Mouse (Mus musculus) MEL (cell line): ENCODE measurements at regions not wholly inside any gene's neighbourhood (a gene's known extent, or its start where the extent isn't known, plus 50 kb on each side); places are given as distances from the start of the nearest gene placed in this dataset.

Experiments
- DNase-seq: peaks from one replicate; pipeline ENCODE4 v3.0.0; 2011; ENCODE audit warnings: low read depth, low spot score
- H3K27ac ChIP-seq: 2 replicates; pipeline ENCODE4 v1.5.1; 2012; ENCODE audit warnings: low read depth, mild to moderate bottlenecking, control low read depth, low read length, moderate library complexity; ENCODE audit not compliant: control insufficient read depth
- H3K27me3 ChIP-seq, 2 experiments: fragments of 150-350 bp in 1 of 2; sonication (generic) in 1 of 2; 2 replicates each; pipeline ENCODE4 v1.6.1; 2012; ENCODE audit warnings: low read length in 2 of 2, mild to moderate bottlenecking in 2 of 2, improper control_type of control experiment in 1 of 2, moderate library complexity in 1 of 2; ENCODE audit not compliant: insufficient read depth in 2 of 2, control insufficient read depth in 1 of 2
- H3K36me3 ChIP-seq, 2 experiments: 2 replicates each; pipeline ENCODE4 v1.6.1; 2012 to 2014; ENCODE audit warnings: low read length in 2 of 2, improper control_type of control experiment in 1 of 2, inconsistent platforms in 1 of 2, mild to moderate bottlenecking in 1 of 2; ENCODE audit not compliant: insufficient read depth in 2 of 2, control insufficient read depth in 1 of 2
- H3K4me1 ChIP-seq, 2 experiments: fragments of 150-350 bp in 1 of 2; sonication (generic) in 1 of 2; 2 replicates each; pipeline ENCODE4 v1.6.1; 2012; ENCODE audit warnings: low read length in 2 of 2, improper control_type of control experiment in 1 of 2, mild to moderate bottlenecking in 1 of 2; ENCODE audit not compliant: insufficient read depth in 2 of 2, control insufficient read depth in 1 of 2
- H3K4me3 ChIP-seq, 2 experiments: fragments of 150-350 bp in 1 of 2; sonication (generic) in 1 of 2; 2 replicates each; pipeline ENCODE4 v1.5.1; 2012; ENCODE audit warnings: low read depth in 2 of 2, low read length in 2 of 2, mild to moderate bottlenecking in 2 of 2, moderate library complexity in 2 of 2, control low read depth in 1 of 2, improper control_type of control experiment in 1 of 2; ENCODE audit not compliant: control insufficient read depth in 1 of 2, insufficient read depth in 1 of 2
- H3K79me2 ChIP-seq: 2 replicates; pipeline ENCODE4 v1.6.1; 2012; ENCODE audit warnings: mild to moderate bottlenecking, low read length, moderate library complexity; ENCODE audit not compliant: control insufficient read depth, poor library complexity, insufficient read depth
- H3K9ac ChIP-seq: 2 replicates; pipeline ENCODE4 v1.6.1; 2012; ENCODE audit warnings: low read depth, mild to moderate bottlenecking, control low read depth, low read length, moderate library complexity; ENCODE audit not compliant: control insufficient read depth, poor library complexity, severe bottlenecking
- H3K9me3 ChIP-seq: fragments of 150-350 bp; sonication (generic); replicated peaks from 2 replicates; pipeline ENCODE4 v1.6.1; 2012; ENCODE audit warnings: mild to moderate bottlenecking, low read length, improper control_type of control experiment, moderate library complexity; ENCODE audit not compliant: insufficient read depth
- BHLHE40 ChIP-seq: IDR thresholded peaks from 2 replicates; pipeline ENCODE4 v1.6.1; 2012; ENCODE audit warnings: low read depth, mild to moderate bottlenecking, inconsistent platforms, low read length, improper control_type of control experiment, borderline replicate concordance
- CHD1 ChIP-seq: IDR thresholded peaks from 2 replicates; pipeline ENCODE4 v1.6.1; 2012; ENCODE audit warnings: low read depth, mild to moderate bottlenecking, inconsistent platforms, low read length, improper control_type of control experiment
- CHD2 ChIP-seq: IDR thresholded peaks from 2 replicates; pipeline ENCODE4 v1.6.1; 2011; ENCODE audit warnings: low read length, improper control_type of control experiment
- CTCF ChIP-seq, 3 experiments: IDR thresholded peaks in 2 of 3; conservative IDR thresholded peaks in 1 of 3; 2 replicates each; pipeline ENCODE4 v1.5.1; 2011 to 2012; ENCODE audit warnings: low read length in 3 of 3, low read depth in 2 of 3, mild to moderate bottlenecking in 2 of 3, improper control_type of control experiment in 1 of 3, inconsistent platforms in 1 of 3, mixed read lengths in 1 of 3, moderate library complexity in 1 of 3; ENCODE audit not compliant: control insufficient read depth in 1 of 3, insufficient read depth in 1 of 3, poor library complexity in 1 of 3, severe bottlenecking in 1 of 3
- E2F4 ChIP-seq: IDR thresholded peaks from 2 replicates; pipeline ENCODE4 v1.6.1; 2011; ENCODE audit warnings: low read depth, low read length, improper control_type of control experiment, borderline replicate concordance
- ELF1 ChIP-seq: IDR thresholded peaks from 2 replicates; pipeline ENCODE4 v1.6.1; 2014; ENCODE audit warnings: low read depth, mild to moderate bottlenecking, inconsistent platforms, low read length, improper control_type of control experiment, moderate library complexity
- EP300 ChIP-seq, 2 experiments: IDR thresholded peaks; 2 replicates each; pipeline ENCODE4 v1.6.1; 2011; ENCODE audit warnings: improper control_type of control experiment in 2 of 2, low read length in 2 of 2, low read depth in 1 of 2, mild to moderate bottlenecking in 1 of 2
- ETS1 ChIP-seq: IDR thresholded peaks from 2 replicates; pipeline ENCODE4 v1.6.1; 2012; ENCODE audit warnings: low read depth, mild to moderate bottlenecking, inconsistent platforms, low read length, improper control_type of control experiment, moderate library complexity
- GABPA ChIP-seq: IDR thresholded peaks from 2 replicates; pipeline ENCODE4 v1.6.1; 2012; ENCODE audit warnings: low read depth, mild to moderate bottlenecking, inconsistent platforms, low read length, improper control_type of control experiment, moderate library complexity
- GATA1 ChIP-seq: IDR thresholded peaks from 2 replicates; pipeline ENCODE4 v1.6.1; 2011; ENCODE audit warnings: low read depth, low read length, improper control_type of control experiment
- HCFC1 ChIP-seq: IDR thresholded peaks from 2 replicates; pipeline ENCODE4 v1.6.1; 2012; ENCODE audit warnings: low read depth, mild to moderate bottlenecking, inconsistent platforms, low read length, improper control_type of control experiment, moderate library complexity
- KAT2A ChIP-seq: conservative IDR thresholded peaks from 2 replicates; pipeline ENCODE4 v1.6.1; 2012; ENCODE audit warnings: low read depth, low read length, improper control_type of control experiment, inconsistent platforms
- MAFK ChIP-seq: IDR thresholded peaks from 2 replicates; pipeline ENCODE4 v1.6.1; 2011; ENCODE audit warnings: low read depth, mild to moderate bottlenecking, low read length, improper control_type of control experiment, borderline replicate concordance
- MAX ChIP-seq: IDR thresholded peaks from 2 replicates; pipeline ENCODE4 v1.6.1; 2011; ENCODE audit warnings: low read length, improper control_type of control experiment
- MAZ ChIP-seq: IDR thresholded peaks from 2 replicates; pipeline ENCODE4 v1.6.1; 2012; ENCODE audit warnings: low read depth, mild to moderate bottlenecking, inconsistent platforms, low read length, improper control_type of control experiment
- MEF2A ChIP-seq: IDR thresholded peaks from 2 replicates; pipeline ENCODE4 v1.6.1; 2014; ENCODE audit warnings: low read depth, mild to moderate bottlenecking, inconsistent platforms, low read length, improper control_type of control experiment; ENCODE audit not compliant: poor library complexity, insufficient replicate concordance, severe bottlenecking; ENCODE audit errors: extremely low read depth
- MXI1 ChIP-seq: IDR thresholded peaks from 2 replicates; pipeline ENCODE4 v1.6.1; 2011; ENCODE audit warnings: mild to moderate bottlenecking, low read depth, low read length, improper control_type of control experiment
- MYB ChIP-seq: IDR thresholded peaks from 2 replicates; pipeline ENCODE4 v1.6.1; 2011; ENCODE audit warnings: mild to moderate bottlenecking, low read depth, low read length, improper control_type of control experiment
- MYC ChIP-seq: IDR thresholded peaks from 2 replicates; pipeline ENCODE4 v1.6.1; 2011; ENCODE audit warnings: low read depth, mild to moderate bottlenecking, low read length, improper control_type of control experiment, moderate library complexity
- NELFE ChIP-seq: IDR thresholded peaks from 2 replicates; pipeline ENCODE4 v1.6.1; 2011; ENCODE audit warnings: low read depth, low read length, improper control_type of control experiment
- NRF1 ChIP-seq: IDR thresholded peaks from 2 replicates; pipeline ENCODE4 v1.6.1; 2014; ENCODE audit warnings: low read depth, mild to moderate bottlenecking, inconsistent platforms, low read length, improper control_type of control experiment, moderate library complexity; ENCODE audit not compliant: poor library complexity, insufficient read depth, severe bottlenecking
- POLR2A ChIP-seq, 2 experiments: IDR thresholded peaks; 2 replicates each; pipeline ENCODE4 v1.6.1; 2011 to 2012; ENCODE audit warnings: low read length in 2 of 2, mild to moderate bottlenecking in 2 of 2, control low read depth in 1 of 2, improper control_type of control experiment in 1 of 2, low read depth in 1 of 2, moderate library complexity in 1 of 2; ENCODE audit not compliant: control insufficient read depth in 1 of 2, insufficient read depth in 1 of 2, poor library complexity in 1 of 2
- POLR2AphosphoS5 ChIP-seq: IDR thresholded peaks from 2 replicates; pipeline ENCODE4 v1.6.1; 2012; ENCODE audit warnings: low read depth, borderline replicate concordance, mild to moderate bottlenecking, inconsistent platforms, low read length, moderate library complexity, mixed read lengths
- RAD21 ChIP-seq: IDR thresholded peaks from 2 replicates; pipeline ENCODE4 v1.6.1; 2011; ENCODE audit warnings: mild to moderate bottlenecking, low read depth, low read length, improper control_type of control experiment
- RCOR1 ChIP-seq: IDR thresholded peaks from 2 replicates; pipeline ENCODE4 v1.6.1; 2012; ENCODE audit warnings: low read depth, mild to moderate bottlenecking, inconsistent platforms, low read length, improper control_type of control experiment
- SIN3A ChIP-seq: IDR thresholded peaks from 2 replicates; pipeline ENCODE4 v1.6.1; 2012; ENCODE audit warnings: low read length, improper control_type of control experiment, inconsistent platforms
- SMC3 ChIP-seq: IDR thresholded peaks from 2 replicates; pipeline ENCODE4 v1.6.1; 2011; ENCODE audit warnings: low read depth, low read length, improper control_type of control experiment
- TAL1 ChIP-seq: IDR thresholded peaks from 2 replicates; pipeline ENCODE4 v1.6.1; 2012; ENCODE audit warnings: mild to moderate bottlenecking, inconsistent platforms, low read length, moderate library complexity, mixed read lengths
- TBP ChIP-seq: IDR thresholded peaks from 2 replicates; pipeline ENCODE4 v1.8.0; 2011; ENCODE audit warnings: low read depth, low read length, improper control_type of control experiment
- TCF12 ChIP-seq: IDR thresholded peaks from 2 replicates; pipeline ENCODE4 v1.6.1; 2014; ENCODE audit warnings: low read depth, mild to moderate bottlenecking, inconsistent platforms, low read length, improper control_type of control experiment, moderate library complexity
- UBTF ChIP-seq: IDR thresholded peaks from 2 replicates; pipeline ENCODE4 v1.6.1; 2012; ENCODE audit warnings: low read depth, mild to moderate bottlenecking, inconsistent platforms, low read length, improper control_type of control experiment, moderate library complexity, borderline replicate concordance; ENCODE audit not compliant: insufficient read depth
- USF1 ChIP-seq: IDR thresholded peaks from 2 replicates; pipeline ENCODE4 v1.6.1; 2014; ENCODE audit warnings: low read depth, mild to moderate bottlenecking, inconsistent platforms, low read length, improper control_type of control experiment, moderate library complexity
- USF2 ChIP-seq, 2 experiments: IDR thresholded peaks; 2 replicates each; pipeline ENCODE4 v1.6.1; 2011 to 2012; ENCODE audit warnings: improper control_type of control experiment in 2 of 2, low read length in 2 of 2, borderline replicate concordance in 1 of 2, inconsistent platforms in 1 of 2, low read depth in 1 of 2, mild to moderate bottlenecking in 1 of 2; ENCODE audit not compliant: insufficient read depth in 1 of 2
- ZC3H11A ChIP-seq: IDR thresholded peaks from 2 replicates; pipeline ENCODE4 v1.6.1; 2012; ENCODE audit warnings: low read depth, mild to moderate bottlenecking, inconsistent platforms, low read length, improper control_type of control experiment
- ZKSCAN1 ChIP-seq: IDR thresholded peaks from 2 replicates; pipeline ENCODE4 v1.6.1; 2012; ENCODE audit warnings: low read depth, mild to moderate bottlenecking, inconsistent platforms, low read length, improper control_type of control experiment, moderate library complexity
- ZMIZ1 ChIP-seq: IDR thresholded peaks from 2 replicates; pipeline ENCODE4 v1.6.1; 2012; ENCODE audit warnings: low read depth, mild to moderate bottlenecking, inconsistent platforms, low read length, improper control_type of control experiment, moderate library complexity
- ZNF384 ChIP-seq: IDR thresholded peaks from 2 replicates; pipeline ENCODE4 v1.6.1; 2012; ENCODE audit warnings: low read depth, mild to moderate bottlenecking, inconsistent platforms, low read length, improper control_type of control experiment

- H3K79me2 ChIP-seq: peaks cover 24% of the 10 kb centered on the region
- H3K4me3 ChIP-seq: peak overlapping the region; percentile 78 to 79
- peak; percentile 85 for DNase-seq
- no peaks in the 10 kb centered on the region for H3K9me3 ChIP-seq
- H3K4me1 ChIP-seq: peaks cover 7 to 38% of the 10 kb centered on the region in 2 experiments
- H3K27me3 ChIP-seq: no peaks in the 10 kb centered on the region
- peak overlapping the region; percentile 93 for H3K27ac ChIP-seq
- H3K36me3 ChIP-seq: peaks cover 0 to 27% of the 10 kb centered on the region in 2 experiments; a peak in 2 of 4 replicates
- H3K9ac ChIP-seq: peak overlapping the region; percentile 80
- TF ChIP-seq MEF2A: no peak
- TF ChIP-seq GATA1: no peak
- TF ChIP-seq POLR2A (IDR thresholded peaks at IDR 0.05; ENCODE audit: control insufficient read depth in 1 of 2, insufficient read depth in 1 of 2, low read depth in 1 of 2, low read length in 2 of 2, poor library complexity in 1 of 2): peak in 1 of 2 experiments; percentile 32; a peak in 1 of 4 replicates
- TF ChIP-seq USF1: no peak
- TF ChIP-seq RCOR1: no peak
- no peak for TF ChIP-seq CTCF (IDR thresholded peaks at IDR 0.05 in 2 of 3, conservative IDR thresholded peaks at IDR 0.05 in 1 of 3; ENCODE audit: control insufficient read depth in 1 of 3, insufficient read depth in 1 of 3, low read depth in 2 of 3, low read length in 3 of 3, poor library complexity in 1 of 3, severe bottlenecking in 1 of 3)
- no peak for TF ChIP-seq E2F4
- TF ChIP-seq UBTF: no peak
- no peak for TF ChIP-seq CHD2
- TF ChIP-seq CHD1: no peak
- no peak for TF ChIP-seq KAT2A
- TF ChIP-seq SIN3A: no peak
- TF ChIP-seq MAFK: peak; percentile 28; the same call in 1 of the 2 replicates
- TF ChIP-seq POLR2AphosphoS5: no peak
- no peak for TF ChIP-seq ZKSCAN1
- no peak for TF ChIP-seq TAL1
- no peak; the same call in none of the 2 replicates for TF ChIP-seq MXI1
- TF ChIP-seq RAD21: no peak
- no peak; the same call in 1 of the 2 replicates for TF ChIP-seq MAX
- peak; percentile 50; the same call in 1 of the 2 replicates for TF ChIP-seq MAZ
- peak; percentile 20 to 22; a peak in 2 of 4 replicates for TF ChIP-seq EP300 (IDR thresholded peaks at IDR 0.05; ENCODE audit: low read depth in 1 of 2, low read length in 2 of 2)
- TF ChIP-seq USF2 (IDR thresholded peaks at IDR 0.05; ENCODE audit: borderline replicate concordance in 1 of 2, insufficient read depth in 1 of 2, low read depth in 1 of 2, low read length in 2 of 2): no peak
- TF ChIP-seq ZNF384: no peak
- no peak; the same call in 1 of the 2 replicates for TF ChIP-seq TCF12
- TF ChIP-seq ETS1: peak; percentile 16; the same call in 1 of the 2 replicates
- peak; percentile 41 for TF ChIP-seq NELFE
- no peak for TF ChIP-seq BHLHE40
- TF ChIP-seq ZC3H11A: no peak
- no peak for TF ChIP-seq SMC3
- no peak for TF ChIP-seq MYB
- peak; percentile 83; the same call in 1 of the 2 replicates for TF ChIP-seq TBP
- TF ChIP-seq NRF1: no peak
- no peak for TF ChIP-seq ZMIZ1
- 0 out of 2 replicates have a peak, but pooled peaks have one; percentile 13 for TF ChIP-seq ELF1
- no peak for TF ChIP-seq HCFC1
- no peak; the same call in 1 of the 2 replicates for TF ChIP-seq GABPA
- TF ChIP-seq MYC: peak; percentile 32; the same call in 1 of the 2 replicates
These were observed 162.9 kb upstream of the Spdye4c start for GRCm38 (mm10) chr2:128428154-128428553.
